Mouse (Mus musculus): ENCODE measurements around the gene Slc44a4. TPM values are rescaled to one million over a fixed set of nuclear protein-coding genes. Genes with fewer than 3 reads are reported as not detected.

Gene Slc44a4
- polyA plus RNA-seq, 1 experiment from 2014 or later = 56.2 TPM

- 72% methylated on average over 3 of the region's 3 CpGs for WGBS
- Histone ChIP-seq H3K4me3 (replicated peaks) (no peak overlapping the region), H3K36me3 (no peaks in the 10 kb centered on the region), H3K27ac (no peak overlapping the region), H3K4me2 (replicated peaks) (no peak overlapping the region), H3K27me3 (replicated peaks) (no peaks in the 10 kb centered on the region), H3K4me1 (replicated peaks) (peaks cover 11% of the 10 kb centered on the region), H3K9ac (no peak overlapping the region), H3K9me3 (no peaks in the 10 kb centered on the region)
- no peak for ATAC-seq
Measured at GRCm38 (mm10) chr17:34975581-34976492, 61.6 kb downstream of the Slc44a4 start.

GRCm38 (mm10) chr17:34977000-34977399 lies 62.7 kb downstream of the Slc44a4 start:
- Histone ChIP-seq H3K27me3 (replicated peaks) (no peaks in the 10 kb centered on the region), H3K36me3 (no peaks in the 10 kb centered on the region), H3K27ac (no peak overlapping the region), H3K4me1 (replicated peaks) (peaks cover 11% of the 10 kb centered on the region), H3K4me2 (replicated peaks) (no peak overlapping the region), H3K9me3 (no peaks in the 10 kb centered on the region), H3K9ac (no peak overlapping the region), H3K4me3 (replicated peaks) (no peak overlapping the region)
- 93% methylated on average over 20 of the region's 20 CpGs for WGBS
- ATAC-seq = no peak

GRCm38 (mm10) chr17:34978239-34978638 lies 64.0 kb downstream of the Slc44a4 start:
- Histone ChIP-seq H3K27me3 (replicated peaks) (no peaks in the 10 kb centered on the region), H3K4me1 (replicated peaks) (peaks cover 13% of the 10 kb centered on the region; the same call in 1 of the 2 replicates), H3K9ac (no peak overlapping the region), H3K9me3 (no peaks in the 10 kb centered on the region), H3K27ac (no peak overlapping the region), H3K4me2 (replicated peaks) (no peak overlapping the region), H3K4me3 (replicated peaks) (no peak overlapping the region), H3K36me3 (no peaks in the 10 kb centered on the region)
- ATAC-seq = no peak
- 89% methylated on average over 27 of the region's 27 CpGs for WGBS

- H3K4me2 ChIP-seq (replicated peaks) = no peak overlapping the region
- H3K4me3 ChIP-seq (replicated peaks) = no peak overlapping the region
- no peak overlapping the region for H3K27ac ChIP-seq
- no peaks in the 10 kb centered on the region for H3K36me3 ChIP-seq
- no peaks in the 10 kb centered on the region for H3K9me3 ChIP-seq
- no peak overlapping the region for H3K9ac ChIP-seq
- ATAC-seq = no peak
- 85% methylated on average over 4 of the region's 4 CpGs for WGBS
- H3K4me1 ChIP-seq (replicated peaks) = peaks cover 17% of the 10 kb centered on the region; the same call in 1 of the 2 replicates
- no peaks in the 10 kb centered on the region for H3K27me3 ChIP-seq (replicated peaks)
Measured at GRCm38 (mm10) chr17:34979631-34980030, 65.4 kb downstream of the Slc44a4 start.

Other genes starting within 250 kb of the Slc44a4 start
- gene Tnxb, start 243.9 kb upstream of the Slc44a4 start, polyA plus RNA-seq (2015; fragmentation: Nextera tagmentation; extraction: Ambion mirVana) = 1.1 and 1.3 TPM in 2 replicates
- 0.33 and 1.4 TPM in 2 replicates for gene C4b, start 170.6 kb upstream of the Slc44a4 start, polyA plus RNA-seq (2015; fragmentation: Nextera tagmentation; extraction: Ambion mirVana)
- 0.38 and 18.1 TPM in 2 replicates for gene Cyp21a1, start 109.9 kb upstream of the Slc44a4 start, polyA plus RNA-seq (2015; fragmentation: Nextera tagmentation; extraction: Ambion mirVana)
- 25.1 and 30.3 TPM in 2 replicates for gene Stk19, start 77.5 kb upstream of the Slc44a4 start, polyA plus RNA-seq (2015; fragmentation: Nextera tagmentation; extraction: Ambion mirVana)
- gene Dxo, start 77.4 kb upstream of the Slc44a4 start, polyA plus RNA-seq (2015; fragmentation: Nextera tagmentation; extraction: Ambion mirVana) = 51.8 and 58.6 TPM in 2 replicates
- gene Skiv2l, start 64.3 kb upstream of the Slc44a4 start, polyA plus RNA-seq (2015; fragmentation: Nextera tagmentation; extraction: Ambion mirVana) = 39.9 and 42.5 TPM in 2 replicates
- 98.4 and 106 TPM in 2 replicates for gene Nelfe, start 64.1 kb upstream of the Slc44a4 start, polyA plus RNA-seq (2015; fragmentation: Nextera tagmentation; extraction: Ambion mirVana)
- 52.1 and 63.5 TPM in 2 replicates for gene Cfb, start 51.9 kb upstream of the Slc44a4 start, polyA plus RNA-seq (2015; fragmentation: Nextera tagmentation; extraction: Ambion mirVana)
- gene Zbtb12, start 35.0 kb upstream of the Slc44a4 start, polyA plus RNA-seq (2015; fragmentation: Nextera tagmentation; extraction: Ambion mirVana) = 2.5 and 2.8 TPM in 2 replicates
- gene Gm20547, start 32.4 kb upstream of the Slc44a4 start, polyA plus RNA-seq (2015; fragmentation: Nextera tagmentation; extraction: Ambion mirVana) = not detected in 2 replicates
- gene C2, start 16.2 kb upstream of the Slc44a4 start, polyA plus RNA-seq (2015; fragmentation: Nextera tagmentation; extraction: Ambion mirVana) = 14.9 and 16.0 TPM in 2 replicates
- gene Ehmt2, start 16.0 kb upstream of the Slc44a4 start, polyA plus RNA-seq (2015; fragmentation: Nextera tagmentation; extraction: Ambion mirVana) = 61.2 and 67.6 TPM in 2 replicates
- gene Neu1, start 16.8 kb downstream of the Slc44a4 start, polyA plus RNA-seq (2015; fragmentation: Nextera tagmentation; extraction: Ambion mirVana) = 118 and 134 TPM in 2 replicates
- 0.43 TPM in 2 replicates for gene Hspa1b, start 44.8 kb downstream of the Slc44a4 start, polyA plus RNA-seq (2015; fragmentation: Nextera tagmentation; extraction: Ambion mirVana)
- gene Gm20481, start 55.4 kb downstream of the Slc44a4 start, polyA plus RNA-seq (2015; fragmentation: Nextera tagmentation; extraction: Ambion mirVana) = not detected in 2 replicates
- gene Hspa1a, start 57.7 kb downstream of the Slc44a4 start, polyA plus RNA-seq (2015; fragmentation: Nextera tagmentation; extraction: Ambion mirVana) = 6.2 and 6.3 TPM in 2 replicates
- 0.16 and 0.78 TPM in 2 replicates for gene Hspa1l, start 58.2 kb downstream of the Slc44a4 start, polyA plus RNA-seq (2015; fragmentation: Nextera tagmentation; extraction: Ambion mirVana)
- gene Lsm2, start 67.4 kb downstream of the Slc44a4 start, polyA plus RNA-seq (2015; fragmentation: Nextera tagmentation; extraction: Ambion mirVana) = 187 and 190 TPM in 2 replicates
- gene Vars, start 86.5 kb downstream of the Slc44a4 start, polyA plus RNA-seq (2015; fragmentation: Nextera tagmentation; extraction: Ambion mirVana) = 117 and 141 TPM in 2 replicates
- 0.21 and 0.35 TPM in 2 replicates for gene Vwa7, start 102.1 kb downstream of the Slc44a4 start, polyA plus RNA-seq (2015; fragmentation: Nextera tagmentation; extraction: Ambion mirVana)
- 11.4 and 13.5 TPM in 2 replicates for gene Sapcd1, start 113.5 kb downstream of the Slc44a4 start, polyA plus RNA-seq (2015; fragmentation: Nextera tagmentation; extraction: Ambion mirVana)
- gene Msh5, start 132.3 kb downstream of the Slc44a4 start, polyA plus RNA-seq (2015; fragmentation: Nextera tagmentation; extraction: Ambion mirVana) = 3.0 and 3.1 TPM in 2 replicates
- gene Clic1, start 135.5 kb downstream of the Slc44a4 start, polyA plus RNA-seq (2015; fragmentation: Nextera tagmentation; extraction: Ambion mirVana) = 385 and 387 TPM in 2 replicates
- 185 and 190 TPM in 2 replicates for gene Ddah2, start 144.6 kb downstream of the Slc44a4 start, polyA plus RNA-seq (2015; fragmentation: Nextera tagmentation; extraction: Ambion mirVana)
- not detected in 2 replicates for gene Ly6g6c, start 150.9 kb downstream of the Slc44a4 start, polyA plus RNA-seq (2015; fragmentation: Nextera tagmentation; extraction: Ambion mirVana)
- gene Mpig6b, start 151.7 kb downstream of the Slc44a4 start, polyA plus RNA-seq (2015; fragmentation: Nextera tagmentation; extraction: Ambion mirVana) = 0.23 and 0.35 TPM in 2 replicates
- gene Ly6g6e, start 162.4 kb downstream of the Slc44a4 start, polyA plus RNA-seq (2015; fragmentation: Nextera tagmentation; extraction: Ambion mirVana) = 1.9 and 2.6 TPM in 2 replicates
- gene Ly6g6d, start 163.6 kb downstream of the Slc44a4 start, polyA plus RNA-seq (2015; fragmentation: Nextera tagmentation; extraction: Ambion mirVana) = 5.8 and 5.9 TPM in 2 replicates
- 0.24 and 0.33 TPM in 2 replicates for gene Ly6g6f, start 171.1 kb downstream of the Slc44a4 start, polyA plus RNA-seq (2015; fragmentation: Nextera tagmentation; extraction: Ambion mirVana)
- gene Abhd16a, start 174.8 kb downstream of the Slc44a4 start, polyA plus RNA-seq (2015; fragmentation: Nextera tagmentation; extraction: Ambion mirVana) = 92.1 and 96.4 TPM in 2 replicates
- not detected in 2 replicates for gene Ly6g5c, start 193.8 kb downstream of the Slc44a4 start, polyA plus RNA-seq (2015; fragmentation: Nextera tagmentation; extraction: Ambion mirVana)
- gene Ly6g5b, start 201.0 kb downstream of the Slc44a4 start, polyA plus RNA-seq (2015; fragmentation: Nextera tagmentation; extraction: Ambion mirVana) = 0.83 and 0.85 TPM in 2 replicates
- 17.7 and 19.1 TPM in 2 replicates for gene Gpank1, start 207.0 kb downstream of the Slc44a4 start, polyA plus RNA-seq (2015; fragmentation: Nextera tagmentation; extraction: Ambion mirVana)
- 248 and 271 TPM in 2 replicates for gene Csnk2b, start 207.6 kb downstream of the Slc44a4 start, polyA plus RNA-seq (2015; fragmentation: Nextera tagmentation; extraction: Ambion mirVana)
- gene D17H6S53E, start 211.9 kb downstream of the Slc44a4 start, polyA plus RNA-seq (2015; fragmentation: Nextera tagmentation; extraction: Ambion mirVana) = 13.6 and 13.7 TPM in 2 replicates
- gene Apom, start 217.6 kb downstream of the Slc44a4 start, polyA plus RNA-seq (2015; fragmentation: Nextera tagmentation; extraction: Ambion mirVana) = 10.4 and 13.7 TPM in 2 replicates
- 45.2 and 46.4 TPM in 2 replicates for gene Bag6, start 220.7 kb downstream of the Slc44a4 start, polyA plus RNA-seq (2015; fragmentation: Nextera tagmentation; extraction: Ambion mirVana)